Mouse (Mus musculus): Measurements from ENCODE around the gene Erich4.
A peak's percentile ranks its signal among the peaks of the same experiment; 100 is the strongest.

Gene Erich4

GRCm38 (mm10) chr7:25623857-25624370 is 8.2 kb upstream of the Erich4 start:
- no peak for DNase-seq (ENCODE audit: low read depth, low spot score)

DNA sequence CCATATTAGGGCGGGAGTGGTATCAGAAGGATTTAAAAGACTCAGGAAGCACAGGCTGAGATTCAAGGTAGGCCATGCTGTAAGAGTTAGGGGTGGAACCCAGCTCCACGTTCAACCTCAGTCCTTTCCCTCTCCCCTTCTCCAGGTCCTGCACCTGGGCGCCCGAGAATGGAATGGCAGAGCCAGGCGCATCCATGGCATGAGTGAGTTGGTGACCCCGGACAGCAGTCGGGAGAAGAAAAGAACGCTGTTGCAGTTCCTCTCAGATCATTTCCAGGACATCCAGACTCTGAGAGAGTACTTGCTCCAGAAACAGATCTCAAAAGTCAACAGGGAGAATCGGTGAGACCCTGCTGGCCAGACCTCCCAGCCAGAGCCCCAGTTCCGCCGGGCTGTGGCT is 5.1 kb upstream of the Erich4 start:
- DNase-seq (ENCODE audit: low read depth, low spot score): no peak

DNA sequence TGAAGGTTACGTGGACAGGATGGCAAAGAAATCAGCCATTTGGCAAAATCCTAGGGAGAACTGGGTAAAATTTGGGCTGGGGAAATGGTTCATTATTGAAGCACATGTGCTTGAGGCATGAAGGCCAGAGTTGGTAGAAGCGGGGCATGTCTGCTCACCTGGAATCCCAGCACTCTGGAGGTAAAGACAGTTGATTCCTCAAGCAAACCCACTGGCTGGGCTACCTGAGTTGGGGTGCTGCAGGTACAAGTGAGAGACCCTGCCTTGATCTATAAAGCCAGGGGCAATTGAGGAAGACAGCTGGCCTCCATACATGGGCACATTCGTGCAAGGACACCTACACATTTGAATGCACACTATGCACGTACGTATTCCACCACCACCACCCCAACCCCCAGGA is 4.4 kb upstream of the Erich4 start:
- no peak for DNase-seq (ENCODE audit: low read depth, low spot score)

DNA sequence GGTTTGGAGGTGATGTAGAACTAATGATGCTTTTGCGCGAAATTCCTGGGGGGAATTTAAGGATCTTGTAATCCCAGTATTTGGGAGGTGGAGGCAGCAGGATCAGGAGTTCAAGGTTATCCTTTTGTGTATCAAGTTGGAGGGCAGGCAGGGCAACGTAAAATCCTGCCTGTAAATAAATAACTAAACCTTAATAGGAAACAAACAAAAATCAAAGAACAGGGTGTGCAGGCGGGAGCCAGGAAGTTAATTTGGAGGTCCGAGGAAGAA is 4.0 kb upstream of the Erich4 start:
- no peak for DNase-seq (ENCODE audit: low read depth, low spot score)

DNA sequence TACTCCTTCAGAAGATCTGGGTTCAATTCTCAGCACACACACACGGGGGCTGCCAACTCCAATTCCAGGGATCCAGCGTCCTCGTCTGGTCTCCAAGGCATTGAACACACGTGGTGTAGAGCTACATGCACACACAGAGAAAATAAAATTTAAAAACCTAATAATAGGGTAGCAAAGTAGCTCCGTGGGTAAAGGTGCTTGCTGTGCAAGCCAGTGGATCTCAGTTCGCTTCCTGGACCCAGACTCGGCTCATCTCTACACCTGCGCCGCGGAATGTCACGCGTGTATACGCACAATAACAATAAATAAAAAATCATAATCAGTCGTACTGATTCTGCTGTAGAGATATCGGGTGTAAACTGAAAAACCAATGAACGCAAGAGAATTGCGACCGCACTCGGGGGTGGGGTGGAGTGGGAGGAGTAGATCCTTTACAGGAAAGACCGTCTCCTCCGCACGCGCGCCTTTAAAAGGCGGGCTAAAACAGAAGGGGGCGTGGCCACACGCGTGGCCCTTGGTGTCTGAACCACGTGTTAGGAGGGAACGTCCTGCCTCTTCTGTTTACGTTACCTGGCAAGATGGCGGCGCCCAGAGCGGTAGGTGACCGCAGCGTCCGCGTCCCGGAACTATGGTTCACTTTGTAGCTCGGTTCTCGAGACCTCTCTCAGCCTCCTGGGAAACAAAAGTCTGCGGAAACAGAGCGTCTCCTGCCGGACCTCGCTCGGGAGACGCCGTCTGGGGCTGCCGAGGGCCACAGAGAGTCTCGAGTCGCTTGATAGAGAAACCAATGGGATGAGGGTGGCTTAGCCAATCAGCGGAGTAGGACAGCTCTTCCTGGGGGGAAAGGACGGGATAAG is 3.4 kb upstream of the Erich4 start, which contains the start of gene Dmac2:
Gene Dmac2 (plus strand): TSS at position 550 of the 857 bp plus-strand sequence.
- DNase-seq (ENCODE audit: low read depth, low spot score): peak; percentile 88

DNA sequence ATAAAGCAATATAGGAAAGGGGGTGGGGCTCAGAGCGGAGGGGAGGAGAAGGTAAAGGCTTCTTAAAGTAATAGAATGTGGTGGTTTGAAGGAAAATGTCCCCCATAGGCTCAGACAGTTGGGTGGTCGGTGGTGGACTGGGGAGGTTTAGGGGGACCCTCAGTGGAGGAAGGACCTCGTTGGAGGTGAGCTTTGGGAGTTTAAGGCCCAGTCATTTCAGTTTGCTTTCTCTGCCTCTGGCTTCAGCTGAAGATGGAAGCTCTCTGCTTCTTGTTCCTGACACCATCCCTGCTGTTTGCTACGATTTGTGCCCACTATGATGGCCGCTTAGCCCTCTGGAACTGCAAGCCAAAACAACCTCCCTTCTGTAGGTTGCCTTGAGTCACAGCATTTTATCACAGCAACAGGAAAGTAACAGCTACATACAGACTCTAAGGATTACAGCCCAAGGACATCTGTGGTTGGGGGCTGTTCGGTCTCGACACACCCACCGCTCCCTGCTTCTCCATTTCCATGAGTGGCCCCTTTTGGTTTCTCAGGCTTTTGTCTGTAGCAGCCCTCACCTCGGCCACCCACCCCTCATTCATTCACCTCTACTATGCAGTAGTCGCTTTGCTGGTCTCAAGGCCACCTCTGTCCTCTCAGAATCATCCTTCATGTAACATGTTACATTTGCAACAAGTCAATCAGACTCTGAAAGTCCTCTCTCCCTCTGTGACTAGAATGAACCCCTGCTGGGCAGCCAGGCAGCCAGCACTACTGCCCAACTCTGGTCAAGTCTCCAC is 1.9 kb upstream of the Erich4 start:
- no peak for DNase-seq (ENCODE audit: low read depth, low spot score)

DNA sequence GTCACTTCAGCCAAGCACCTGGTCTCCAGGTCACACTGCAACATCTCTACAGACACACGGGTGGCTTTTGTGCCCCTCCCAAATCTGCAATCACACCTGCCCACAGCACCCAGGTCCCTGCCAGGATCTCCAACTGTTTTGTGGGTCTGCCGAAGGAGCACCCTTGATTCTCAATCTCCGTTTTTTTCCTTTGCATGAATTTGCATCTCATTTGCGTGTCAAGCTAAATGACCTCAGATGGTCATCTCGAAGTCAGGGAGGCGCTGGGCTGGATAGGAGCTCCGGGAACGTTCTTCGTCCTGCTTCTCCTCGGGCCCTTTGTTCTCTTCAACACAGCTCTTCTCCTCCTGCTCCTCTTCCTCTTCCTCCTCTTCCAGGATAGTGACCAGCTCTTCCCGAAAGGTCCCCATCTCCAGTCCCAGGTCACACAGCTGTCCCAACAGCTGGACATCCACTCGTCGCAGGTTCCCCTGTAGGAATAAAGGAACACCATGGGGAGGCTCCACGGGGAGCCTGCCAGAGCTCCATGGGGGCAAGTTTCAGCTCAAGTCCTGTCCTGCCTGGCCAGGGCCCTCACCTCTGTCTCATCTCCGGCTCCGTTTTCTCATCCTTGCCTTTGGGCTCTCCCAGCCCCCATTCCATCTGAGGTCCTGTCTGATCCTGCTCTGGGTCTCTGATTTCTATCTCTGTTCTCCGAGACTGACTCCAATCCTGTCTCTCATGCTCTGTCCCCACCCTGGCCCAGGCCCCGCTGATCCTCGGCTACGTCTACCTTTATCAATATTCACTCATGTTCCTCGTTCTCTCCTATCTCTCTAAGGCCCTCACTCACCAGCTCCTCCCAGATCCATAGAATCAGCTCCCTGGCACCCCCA is 624 bp downstream of the Erich4 start:
- DNase-seq (ENCODE audit: low read depth, low spot score): no peak

DNA sequence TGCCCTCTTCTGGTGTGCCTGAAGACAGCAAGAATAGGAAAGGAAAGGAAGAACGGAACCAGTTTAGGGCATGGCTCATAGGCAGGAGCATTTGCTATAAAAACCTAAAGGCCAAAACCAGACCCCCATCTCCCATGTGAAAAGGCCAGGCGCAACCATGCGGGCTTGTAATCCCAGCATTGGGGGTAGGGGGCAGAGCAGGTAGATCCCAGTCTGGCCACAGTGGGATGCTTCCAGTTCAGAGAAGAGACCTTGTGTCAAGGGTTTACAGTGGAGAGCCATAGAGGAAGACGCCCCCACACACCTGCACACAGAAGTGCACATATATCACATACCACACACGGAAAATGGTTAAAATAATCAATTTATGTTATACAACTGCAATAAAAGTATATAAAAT is 1.6 kb downstream of the Erich4 start:
- DNase-seq (ENCODE audit: low read depth, low spot score): no peak

GRCm38 (mm10) chr7:25611501-25611900 is 4.2 kb downstream of the Erich4 start:
- DNase-seq (ENCODE audit: low read depth, low spot score): no peak

DNA sequence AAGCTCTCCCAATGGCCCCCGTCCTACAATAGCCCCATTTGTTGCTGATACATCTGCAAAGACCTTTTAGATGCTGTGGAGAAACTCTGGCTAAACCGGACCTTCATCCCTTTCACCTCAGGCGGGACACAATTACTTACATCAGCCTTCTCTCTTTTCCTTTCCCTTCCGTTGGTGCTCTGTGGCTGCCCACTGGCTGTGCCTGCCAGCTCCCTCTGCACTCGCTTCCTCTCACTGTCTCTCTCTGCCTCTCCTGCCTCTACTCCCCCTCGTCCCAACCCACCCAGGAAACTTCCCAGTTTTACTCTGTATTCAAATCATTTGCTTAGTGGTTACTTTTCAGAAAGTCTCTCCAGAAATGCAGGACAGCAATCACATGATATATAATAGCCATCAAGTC is 5.6 kb downstream of the Erich4 start:
- no peak for DNase-seq (ENCODE audit: low read depth, low spot score)

DNA sequence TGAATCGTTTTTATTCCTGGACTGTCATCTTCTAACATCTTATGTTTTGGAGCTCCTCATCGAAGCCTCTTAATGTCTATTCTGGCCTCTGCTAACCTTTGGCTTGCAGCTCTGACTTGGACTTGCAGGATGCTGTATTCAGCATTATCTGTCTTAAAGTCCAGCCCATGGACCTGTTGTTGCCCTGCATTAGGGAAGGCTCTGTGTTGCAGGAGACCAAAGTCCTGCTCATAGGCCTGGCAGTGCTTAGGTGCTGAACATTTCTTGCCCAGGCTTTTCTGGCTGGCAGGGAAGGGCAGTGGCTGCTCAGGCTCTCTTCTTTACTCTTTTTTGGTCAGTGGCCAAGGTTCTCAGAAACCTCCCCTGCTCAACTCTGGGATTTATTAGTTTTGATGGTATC is 8.5 kb downstream of the Erich4 start:
- DNase-seq (ENCODE audit: low read depth, low spot score): no peak

GRCm38 (mm10) chr7:25606625-25607063 is 9.0 kb downstream of the Erich4 start:
- no peak for DNase-seq (ENCODE audit: low read depth, low spot score)

DNA sequence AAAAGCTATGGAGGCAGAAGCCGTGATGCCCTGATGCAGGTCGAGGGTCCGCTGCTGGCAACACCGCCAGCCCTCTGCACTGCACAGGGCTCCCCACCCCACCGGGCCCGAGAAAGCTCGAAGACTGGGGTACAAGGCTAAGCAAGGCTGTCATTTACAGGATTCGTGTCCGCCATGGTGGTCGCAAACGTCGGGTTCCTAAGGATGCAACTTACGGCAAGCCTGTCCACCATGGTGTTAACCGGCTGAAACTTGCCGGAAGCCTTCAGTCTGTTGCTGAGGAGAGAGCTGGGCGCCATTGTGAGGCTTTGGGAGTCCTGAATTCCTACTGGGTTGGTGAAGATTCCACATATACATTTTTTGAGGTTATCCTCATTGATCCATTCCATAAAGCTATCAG is 14.3 kb downstream of the Erich4 start:
- no peak for DNase-seq (ENCODE audit: low read depth, low spot score)

- DNase-seq (ENCODE audit: low read depth, low spot score): no peak
Measured at GRCm38 (mm10) chr7:25600666-25601065, 15.0 kb downstream of the Erich4 start.

DNA sequence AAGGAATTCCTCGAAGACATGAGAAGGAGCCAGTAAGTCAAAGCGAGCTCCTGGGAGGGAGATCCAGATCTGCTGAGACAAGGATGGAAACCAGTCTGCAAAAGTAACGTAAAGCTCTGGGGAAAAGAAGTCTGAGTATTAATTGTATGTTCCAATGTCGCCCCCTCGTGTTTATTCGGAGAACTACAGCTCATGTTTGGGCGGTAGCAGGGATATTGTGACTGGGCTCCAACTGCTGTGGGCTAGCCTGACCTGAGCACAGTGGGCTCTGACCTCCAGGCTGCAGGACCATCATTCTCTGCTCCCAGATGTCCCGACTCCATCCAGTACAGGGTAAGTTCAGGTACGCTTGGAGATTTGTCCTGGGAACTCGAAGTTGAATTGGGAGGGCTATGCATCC is 16.0 kb downstream of the Erich4 start:
- DNase-seq (ENCODE audit: low read depth, low spot score): peak; percentile 82

DNA sequence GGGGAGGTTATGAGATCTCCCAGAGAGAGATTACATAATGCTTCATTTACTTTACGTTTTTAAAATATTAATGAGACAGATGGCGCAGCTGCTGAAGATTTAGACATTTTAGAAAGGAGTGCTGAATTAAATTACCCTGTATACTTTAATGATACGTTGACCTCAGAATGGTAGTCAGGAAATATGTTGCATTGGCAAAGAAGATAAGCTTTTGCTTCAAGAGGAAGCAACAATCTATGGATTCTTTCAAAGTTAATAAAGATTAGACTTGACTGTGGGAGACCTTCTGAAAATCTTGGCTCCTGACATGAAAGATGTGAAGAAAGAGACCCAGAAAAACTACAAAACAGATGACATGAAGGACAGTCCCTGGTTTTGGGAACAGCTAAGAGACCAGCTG is 21.8 kb downstream of the Erich4 start:
- no peak for DNase-seq (ENCODE audit: low read depth, low spot score)

DNA sequence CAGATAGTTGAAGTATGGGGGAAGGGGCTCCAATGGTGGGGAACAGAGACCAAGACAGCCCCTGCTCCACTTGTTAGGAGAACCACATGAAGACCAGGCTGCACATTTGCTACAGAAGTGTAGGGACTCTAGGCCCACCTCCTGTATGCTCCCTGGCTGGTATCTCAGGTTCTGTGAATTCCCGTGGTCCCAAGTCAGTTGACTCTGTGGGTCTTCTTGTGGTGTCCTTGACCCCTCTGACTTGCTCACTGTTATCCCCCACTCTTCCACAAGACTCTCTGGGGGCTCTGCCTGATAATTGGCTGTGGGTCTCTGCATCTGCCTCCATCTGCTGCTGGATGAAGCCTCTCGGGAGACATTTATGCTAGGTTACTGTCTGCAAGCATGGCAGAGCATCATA is 24.5 kb downstream of the Erich4 start:
- DNase-seq (ENCODE audit: low read depth, low spot score): no peak

GRCm38 (mm10) chr7:25585351-25586204 is 30.1 kb downstream of the Erich4 start:
- no peak for DNase-seq (ENCODE audit: low read depth, low spot score)

DNA sequence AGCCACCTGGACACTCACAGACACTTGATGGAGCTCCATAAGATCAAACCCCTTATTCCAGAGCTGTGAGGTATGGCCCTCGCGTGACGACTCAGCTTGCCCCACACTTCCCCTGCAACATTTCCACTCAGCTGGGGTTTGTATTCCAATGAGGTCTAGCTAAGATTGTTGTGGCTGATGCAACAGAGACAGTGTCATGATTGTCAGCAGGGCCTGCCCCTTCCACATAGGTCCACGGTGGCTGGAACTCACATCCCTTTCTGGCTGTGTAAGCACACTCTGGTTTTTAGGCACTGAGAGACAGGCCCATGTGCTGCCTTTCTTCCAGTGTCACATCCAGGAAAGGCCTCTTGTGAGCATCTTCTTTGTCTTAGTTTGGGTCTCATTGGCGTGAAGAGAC is 31.0 kb downstream of the Erich4 start:
- no peak for DNase-seq (ENCODE audit: low read depth, low spot score)

- no peak for DNase-seq (ENCODE audit: low read depth, low spot score)
Measured at GRCm38 (mm10) chr7:25582301-25582810, 33.3 kb downstream of the Erich4 start.

GRCm38 (mm10) chr7:25579441-25579840 is 36.3 kb downstream of the Erich4 start:
- no peak for DNase-seq (ENCODE audit: low read depth, low spot score)

Measured in 3T3-L1 (cell line).